Mouse (Mus musculus): ENCODE results near the gene Tacr2.

Gene Tacr2

DNA sequence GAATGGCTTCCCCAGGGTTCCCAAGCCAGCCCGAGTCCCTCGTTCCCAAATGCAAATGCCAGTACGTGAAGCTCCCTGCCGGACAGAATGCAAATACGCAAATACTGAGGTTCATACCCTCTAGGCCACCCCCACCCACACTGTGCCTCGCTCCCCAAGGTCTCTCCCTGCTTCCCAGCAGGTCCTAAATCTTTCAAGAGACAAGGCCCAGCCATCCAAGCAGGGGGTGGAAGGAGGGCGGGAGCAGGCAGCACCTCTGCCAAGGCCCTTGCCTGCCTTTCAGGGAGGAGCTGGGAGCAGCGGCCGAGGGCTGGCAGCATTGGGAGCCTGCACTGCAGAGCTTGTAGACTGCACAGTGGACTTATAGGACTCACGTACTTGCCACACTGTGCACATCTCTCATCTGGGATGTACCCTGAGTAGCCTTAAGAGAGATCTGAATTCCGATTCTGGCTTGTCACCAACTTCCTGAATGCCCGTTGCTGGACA, at the start of gene Tacr2:
Gene Tacr2 (plus strand): TSS at position 439 of the 489 bp plus-strand sequence.
- DNase-seq (ENCODE audit: low read depth, low spot score), result no peak

DNA sequence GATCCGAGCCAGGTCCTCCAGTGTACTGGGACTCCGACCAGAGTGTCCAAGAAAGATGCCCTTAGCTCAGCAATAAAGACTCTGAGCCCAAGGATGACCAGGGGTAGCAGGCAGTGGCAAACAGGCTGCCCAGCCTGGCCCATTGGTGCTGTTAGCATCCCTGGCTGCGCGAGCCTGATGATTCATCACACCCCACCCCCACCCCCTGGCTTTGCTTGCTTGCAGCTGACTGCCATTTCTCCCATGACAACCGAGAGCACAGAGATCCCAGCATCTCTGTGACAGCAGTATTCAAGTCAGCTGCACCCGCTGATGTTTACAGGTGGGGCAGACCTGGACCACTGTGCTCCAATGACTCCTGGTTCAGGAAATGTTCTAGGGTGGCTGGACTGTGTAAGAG, 49.7 kb upstream of the Tacr2 start:
- DNase-seq (ENCODE audit: low read depth, low spot score), result no peak

DNA sequence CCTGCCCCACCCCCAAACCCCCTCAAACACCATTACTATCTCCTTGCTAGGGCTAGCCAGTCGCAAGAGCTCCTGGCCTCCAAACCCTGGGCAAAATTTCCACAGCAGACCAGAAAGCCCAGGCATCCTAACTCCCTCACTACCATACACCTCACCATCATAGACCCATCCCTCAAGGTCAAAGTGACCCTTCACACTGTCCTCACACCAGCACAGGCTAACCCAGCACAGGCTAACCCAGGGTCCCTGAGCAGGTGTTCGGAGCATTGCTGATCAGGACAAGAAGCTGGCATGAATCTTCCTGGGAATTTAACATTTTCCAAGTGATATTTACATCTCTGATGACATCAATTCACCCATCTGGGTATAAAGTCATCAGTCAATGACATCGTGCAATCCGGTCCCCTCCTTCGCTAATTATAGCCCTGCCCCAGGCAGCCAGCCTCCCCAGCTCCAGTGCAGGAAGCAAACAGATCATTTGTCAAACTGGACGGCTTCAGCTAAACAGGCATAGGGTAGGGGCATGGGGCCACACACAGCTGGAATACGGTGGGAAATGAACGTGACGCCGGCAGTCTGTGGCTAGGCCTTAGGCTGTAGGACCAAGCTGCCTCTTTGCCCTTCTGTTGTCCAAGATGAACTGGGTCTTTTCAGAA, 43.9 kb upstream of the Tacr2 start:
- no peak for DNase-seq (ENCODE audit: low read depth, low spot score)

DNA sequence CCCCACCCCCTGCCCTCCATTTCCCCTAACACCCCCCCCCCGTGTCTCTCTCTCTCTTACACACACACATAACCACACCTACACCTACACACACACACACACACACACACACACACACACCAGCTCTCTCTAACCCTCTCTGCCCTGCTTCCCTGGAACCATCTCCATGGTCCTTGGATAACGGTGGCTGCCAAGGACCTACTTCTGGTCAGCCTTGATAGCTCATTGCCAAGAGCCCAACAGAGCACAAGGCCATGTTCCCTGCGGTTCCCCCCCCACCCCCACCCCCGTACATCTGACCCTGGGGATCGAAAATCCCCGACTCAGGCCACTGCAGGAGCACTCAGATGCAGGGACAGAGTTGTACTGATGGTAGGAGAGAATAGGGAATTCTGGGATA, 40.9 kb upstream of the Tacr2 start:
- no peak for DNase-seq (ENCODE audit: low read depth, low spot score)

DNA sequence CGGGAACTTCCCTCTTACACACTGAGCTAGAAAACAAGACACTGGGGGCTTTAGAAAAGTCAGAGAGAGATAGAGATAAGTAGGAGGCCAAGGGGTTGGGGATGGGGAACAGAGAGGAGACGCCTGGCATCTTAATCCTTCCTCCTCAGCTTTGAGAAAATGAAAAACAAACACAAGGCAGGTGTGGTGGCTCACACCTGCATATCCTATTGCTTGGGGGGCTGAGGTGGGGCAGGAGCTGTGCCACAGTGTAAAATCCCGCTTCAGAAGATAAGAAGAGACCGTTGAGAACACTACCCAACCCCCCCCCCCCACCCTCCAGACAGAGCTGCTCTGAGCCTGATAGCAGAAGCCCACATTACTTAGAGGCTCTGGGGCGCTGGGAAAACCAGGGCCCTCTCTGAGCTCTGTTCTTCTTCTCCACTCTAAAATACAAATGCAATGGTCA, 37.0 kb upstream of the Tacr2 start:
- DNase-seq (ENCODE audit: low read depth, low spot score), result no peak

DNA sequence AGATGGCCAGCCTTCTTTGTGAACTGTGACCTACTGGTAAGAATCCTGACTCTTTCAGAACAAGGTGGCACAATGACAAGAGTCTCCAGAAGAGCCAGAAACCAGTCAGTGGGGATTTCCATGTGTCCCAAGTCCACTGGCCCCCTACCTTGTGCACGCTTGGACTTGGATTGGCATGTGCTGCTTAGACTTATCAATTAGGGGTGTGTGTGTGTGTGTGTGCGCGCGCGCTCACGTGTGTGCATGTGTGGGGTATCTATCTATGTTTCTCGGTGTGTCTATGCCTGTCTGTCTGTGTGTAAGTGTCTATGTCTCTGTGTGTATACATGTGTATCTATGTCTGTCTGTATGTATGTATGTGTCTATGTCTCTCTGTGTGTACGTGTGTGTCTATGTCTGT, 36.6 kb upstream of the Tacr2 start:
- no peak for DNase-seq (ENCODE audit: low read depth, low spot score)

GRCm38 (mm10) chr10:62216595-62216994, 35.6 kb upstream of the Tacr2 start:
- no peak for DNase-seq (ENCODE audit: low read depth, low spot score)

DNA sequence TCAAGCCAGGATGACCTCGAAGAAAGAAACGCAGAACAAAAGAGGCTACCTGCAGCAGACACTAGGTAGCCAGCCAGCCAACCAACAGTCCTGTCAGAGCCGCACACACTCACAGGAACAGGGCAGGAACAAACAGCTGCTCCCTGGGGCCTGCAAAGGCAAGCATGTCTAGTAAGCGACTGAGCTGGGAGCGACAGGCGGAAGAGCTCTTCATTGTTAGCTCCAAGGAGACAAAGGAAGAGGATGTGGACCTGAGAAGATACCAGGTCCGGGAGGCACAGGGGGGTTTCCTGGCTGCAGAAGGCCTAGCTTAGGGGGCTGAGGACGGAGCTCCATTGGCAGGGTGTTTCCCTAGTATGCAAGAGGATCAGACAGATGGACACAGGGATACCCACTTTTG, 35.0 kb upstream of the Tacr2 start:
- DNase-seq (ENCODE audit: low read depth, low spot score), result peak; percentile 57

DNA sequence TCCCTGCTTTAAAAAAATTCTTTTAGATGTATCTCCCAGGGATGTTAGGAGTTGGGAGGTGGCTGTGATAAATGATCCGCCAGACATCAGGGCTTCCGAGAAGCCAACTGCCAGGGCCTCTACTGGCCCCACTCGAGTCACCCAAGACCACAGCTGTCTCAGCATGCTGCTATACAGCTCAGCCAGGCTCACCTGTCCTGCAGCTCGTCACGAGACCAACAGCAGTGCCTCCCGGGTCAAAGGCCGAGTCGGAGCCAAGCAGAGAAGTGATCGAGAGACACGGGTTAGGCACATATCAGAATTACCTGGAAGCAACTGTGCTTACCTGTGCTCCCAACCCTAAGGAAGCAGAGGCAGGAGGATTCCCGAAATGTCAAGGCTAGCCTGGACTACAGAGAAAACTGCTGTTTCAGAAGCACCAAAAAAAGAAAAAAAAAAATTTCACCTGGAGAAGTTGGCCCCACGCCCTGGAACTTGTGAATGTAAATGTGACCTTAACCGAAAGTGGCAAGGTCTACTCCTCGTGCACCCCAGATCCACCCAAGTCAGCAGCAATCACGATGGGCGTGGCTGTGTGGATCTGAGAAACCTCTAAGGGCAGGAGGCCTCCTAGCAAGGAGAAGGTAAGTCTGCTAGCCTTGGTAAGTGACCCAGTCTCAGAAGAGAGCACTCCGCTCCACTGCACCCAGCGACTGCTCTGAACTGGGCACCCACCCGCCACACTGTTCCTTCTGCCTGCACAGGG, 34.0 kb upstream of the Tacr2 start:
- DNase-seq (ENCODE audit: low read depth, low spot score), result no peak

DNA sequence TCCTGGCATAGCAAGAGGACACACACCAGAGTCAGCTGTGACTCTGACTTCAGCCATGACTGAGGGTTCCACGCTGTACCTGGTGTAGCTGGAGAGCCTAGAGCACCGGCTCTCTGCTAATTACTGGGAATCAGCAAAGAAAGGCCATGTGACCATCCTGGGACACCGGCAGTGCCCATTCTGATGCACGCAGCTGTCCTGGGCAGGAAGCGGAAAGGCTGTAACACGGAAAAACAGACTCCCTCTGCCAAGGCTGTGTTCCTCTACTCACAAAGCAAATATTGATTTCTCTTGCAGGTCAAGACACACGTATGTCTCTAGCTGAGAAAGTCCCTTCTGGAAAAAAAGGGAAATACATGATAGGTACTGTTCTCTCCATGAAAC, 33.5 kb upstream of the Tacr2 start:
- DNase-seq (ENCODE audit: low read depth, low spot score), result no peak

DNA sequence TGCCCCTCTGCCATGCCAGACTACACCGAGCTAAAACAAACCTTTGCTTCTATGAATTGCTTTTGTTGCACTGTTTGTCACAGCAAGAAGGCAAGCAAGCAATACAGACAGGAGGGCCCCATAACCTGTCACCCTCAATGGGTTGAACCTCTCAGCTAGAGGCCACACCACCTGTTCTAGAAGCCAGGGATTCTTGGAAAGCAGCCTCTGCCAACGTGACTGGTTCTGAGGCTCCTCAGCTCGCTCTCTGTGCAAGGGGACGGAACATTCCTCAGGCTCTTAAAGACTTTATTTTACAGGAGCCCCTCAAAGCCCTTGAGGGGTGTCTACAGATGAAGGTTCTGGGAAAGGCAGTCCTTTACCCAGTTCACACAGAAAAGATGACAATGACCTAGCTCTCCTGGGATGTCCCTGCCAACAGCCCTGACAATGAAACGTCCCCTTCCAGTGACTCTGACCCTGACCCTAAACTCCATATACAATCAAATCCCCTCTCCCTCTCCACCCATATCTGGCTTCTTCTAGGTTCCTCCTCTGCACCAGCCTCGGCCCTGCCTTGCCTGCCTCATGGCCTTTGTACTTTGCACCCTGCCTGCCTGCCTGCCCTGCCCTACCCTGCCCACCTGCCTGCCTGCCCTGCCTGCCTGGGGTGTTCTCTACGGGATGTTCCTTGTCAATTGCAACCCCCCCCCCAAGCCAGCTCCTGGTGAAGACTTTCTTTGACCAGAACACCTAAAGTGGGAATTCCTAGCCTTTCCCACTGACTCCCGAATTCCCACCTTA, 31.3 kb upstream of the Tacr2 start:
- no peak for DNase-seq (ENCODE audit: low read depth, low spot score)

- DNase-seq (ENCODE audit: low read depth, low spot score), result no peak
Observed at GRCm38 (mm10) chr10:62221647-62222046, 30.6 kb upstream of the Tacr2 start.

- no peak for DNase-seq (ENCODE audit: low read depth, low spot score)
Observed at GRCm38 (mm10) chr10:62222777-62223176, 29.5 kb upstream of the Tacr2 start.

GRCm38 (mm10) chr10:62224231-62224630, 28.0 kb upstream of the Tacr2 start:
- DNase-seq (ENCODE audit: low read depth, low spot score), result no peak

GRCm38 (mm10) chr10:62225839-62226238, 26.4 kb upstream of the Tacr2 start:
- DNase-seq (ENCODE audit: low read depth, low spot score), result no peak

- DNase-seq (ENCODE audit: low read depth, low spot score), result no peak
Observed at GRCm38 (mm10) chr10:62228126-62228525, 24.1 kb upstream of the Tacr2 start.

DNA sequence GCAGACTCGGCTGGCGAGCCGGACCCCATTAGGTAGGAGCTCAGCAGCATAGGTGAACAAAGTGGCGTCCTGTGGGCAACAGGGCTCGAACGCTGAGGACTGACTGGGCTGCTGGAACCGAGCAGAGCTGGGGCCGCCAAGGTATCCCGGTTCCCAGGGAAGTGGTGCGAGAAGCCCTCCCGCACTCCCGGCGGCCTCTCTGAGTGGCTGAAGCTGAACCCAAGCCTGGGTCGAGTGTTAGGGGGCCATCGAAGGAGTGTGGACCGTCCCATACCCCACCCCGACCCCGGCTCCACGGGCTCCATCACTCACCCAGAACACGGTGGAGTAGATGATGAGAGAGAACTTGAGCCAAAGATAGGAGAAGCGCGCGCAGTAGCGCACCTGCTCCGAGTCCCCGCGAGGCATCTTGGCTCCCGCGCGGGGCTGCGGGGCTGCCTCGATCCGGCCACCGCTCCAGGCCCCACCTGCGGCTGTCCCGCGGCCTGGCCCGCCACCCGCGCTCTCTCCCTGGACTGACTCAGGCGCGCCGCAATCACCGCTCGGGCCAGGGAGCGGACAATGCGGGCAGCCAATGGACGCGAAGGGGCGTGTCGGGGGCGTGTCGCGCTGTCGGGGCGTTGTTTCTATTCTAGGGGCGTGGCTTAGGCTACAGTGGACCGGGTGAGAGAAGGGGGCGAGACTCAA, 21.4 kb upstream of the Tacr2 start, which contains the start of gene Tspan15:
Gene Tspan15 (minus strand): TSS at position 544 of the 687 bp plus-strand sequence.
- peak; percentile 87 for DNase-seq (ENCODE audit: low read depth, low spot score)

- DNase-seq (ENCODE audit: low read depth, low spot score), result no peak
Observed at GRCm38 (mm10) chr10:62231395-62231732, 20.9 kb upstream of the Tacr2 start.

DNA sequence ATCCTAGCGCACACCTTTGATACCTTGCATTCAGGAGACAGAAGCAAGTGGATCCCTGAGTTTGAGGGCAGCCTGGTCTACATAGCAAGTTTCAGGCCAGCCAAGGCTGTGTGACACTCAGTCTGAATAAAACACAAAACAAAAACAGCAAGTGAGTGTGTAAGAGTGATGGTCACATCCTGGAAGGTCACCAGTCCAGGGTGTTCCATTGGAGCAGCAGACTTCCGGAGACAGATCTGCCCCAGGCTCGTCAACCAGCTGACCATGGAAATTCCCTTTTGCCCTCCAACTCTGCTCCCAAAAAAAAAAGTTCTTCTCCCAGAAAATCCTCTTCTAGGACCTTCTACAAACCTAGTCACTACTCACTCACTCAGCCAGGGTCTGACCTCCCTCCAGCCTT, 20.4 kb upstream of the Tacr2 start:
- DNase-seq (ENCODE audit: low read depth, low spot score), result no peak

DNA sequence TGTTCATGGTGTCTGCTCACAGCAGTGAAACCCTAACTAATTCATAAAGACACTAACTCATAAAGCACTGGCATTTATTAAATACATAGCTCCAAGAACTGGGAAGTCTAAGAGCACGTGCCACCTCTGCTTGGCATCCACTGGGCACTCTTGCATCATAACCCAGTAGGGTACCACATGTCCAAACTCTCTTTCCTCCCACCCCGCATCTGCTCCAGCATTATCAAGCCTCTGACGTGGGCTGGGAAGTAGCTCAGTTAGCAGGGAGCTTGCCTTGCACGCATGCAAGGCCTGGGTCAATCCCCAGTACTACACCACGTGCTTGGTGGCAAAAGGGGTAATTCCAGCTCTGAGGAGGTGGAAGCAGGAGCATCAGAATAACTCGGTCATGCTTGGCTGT, 16.1 kb upstream of the Tacr2 start:
- no peak for DNase-seq (ENCODE audit: low read depth, low spot score)

GRCm38 (mm10) chr10:62237205-62237604, 15.0 kb upstream of the Tacr2 start:
- no peak for DNase-seq (ENCODE audit: low read depth, low spot score)

DNA sequence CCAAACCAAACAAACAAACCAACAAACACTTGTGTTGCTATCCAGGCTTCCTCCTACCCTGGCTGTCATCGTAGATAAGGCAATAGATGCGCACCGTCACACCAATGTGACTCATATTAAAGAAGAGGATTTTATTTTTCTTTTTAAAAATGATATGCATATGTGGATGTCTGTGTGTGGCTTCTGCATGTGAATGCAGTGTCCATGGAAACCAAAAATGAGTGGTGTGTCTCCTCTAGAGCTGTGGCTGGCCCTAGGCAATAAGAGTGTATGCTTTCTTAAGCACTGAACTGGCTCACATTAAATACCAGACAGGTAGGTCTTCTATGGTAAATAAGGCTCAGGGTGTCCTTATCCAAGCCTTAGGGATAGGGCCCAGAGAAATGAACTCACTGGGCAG, 13.6 kb upstream of the Tacr2 start:
- no peak for DNase-seq (ENCODE audit: low read depth, low spot score)

All from ES-CJ7 (cell line).